Mouse (Mus musculus) retina, adult 2 months (tissue): ENCODE data around the gene Prep.
A peak's percentile ranks its signal among the peaks of the same experiment; 100 is the strongest.

Experiments used
- DNase-seq: peaks from one replicate; pipeline ENCODE4 v3.0.0-alpha.2; 2012; ENCODE audit warnings: low read depth, low spot score

Prep gene

DNA sequence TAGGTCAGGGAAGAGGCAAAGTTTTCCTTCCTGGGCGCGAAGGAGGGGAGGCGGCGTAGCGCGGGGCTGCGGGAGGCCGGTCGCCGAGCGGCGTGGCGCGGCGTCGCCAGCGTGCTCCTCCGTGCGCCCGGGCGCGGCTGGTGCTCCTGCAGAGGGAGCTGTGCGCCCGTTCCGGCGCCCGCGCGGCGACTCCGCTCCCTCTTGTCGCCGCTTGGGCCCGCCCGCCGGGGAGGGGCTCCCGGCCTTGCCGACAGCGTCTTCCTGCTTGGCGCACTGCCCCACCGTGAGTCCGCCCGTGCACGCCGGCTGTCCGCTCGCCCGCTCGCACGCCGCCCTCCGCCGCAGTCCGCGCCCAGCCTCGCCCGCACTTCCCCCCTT lies at the start of gene Prep:
TSS of gene Prep (plus strand) at position 273 of the 378 bp plus-strand sequence.
- peak; percentile 73 for DNase-seq

DNA sequence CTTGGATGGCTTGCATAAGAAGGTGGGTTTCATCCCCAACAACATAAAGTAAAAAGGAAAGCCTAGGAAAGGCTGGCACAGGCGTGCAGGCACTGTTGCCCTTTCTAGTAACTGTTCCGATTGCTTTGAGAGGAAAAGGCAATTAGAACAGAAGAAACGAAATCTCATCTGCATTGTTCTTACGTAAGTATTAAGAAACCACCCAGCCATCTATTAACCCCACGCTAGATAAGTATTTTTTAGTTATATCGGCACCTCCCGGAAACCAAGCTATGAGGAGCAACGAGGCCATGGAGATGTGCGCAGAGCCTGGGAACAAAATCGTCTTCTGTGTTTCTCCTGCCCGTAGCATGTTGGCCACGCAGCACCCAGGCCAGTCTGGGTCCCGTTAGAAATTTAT lies 49.7 kb upstream of the Prep start:
- DNase-seq = no peak

DNA sequence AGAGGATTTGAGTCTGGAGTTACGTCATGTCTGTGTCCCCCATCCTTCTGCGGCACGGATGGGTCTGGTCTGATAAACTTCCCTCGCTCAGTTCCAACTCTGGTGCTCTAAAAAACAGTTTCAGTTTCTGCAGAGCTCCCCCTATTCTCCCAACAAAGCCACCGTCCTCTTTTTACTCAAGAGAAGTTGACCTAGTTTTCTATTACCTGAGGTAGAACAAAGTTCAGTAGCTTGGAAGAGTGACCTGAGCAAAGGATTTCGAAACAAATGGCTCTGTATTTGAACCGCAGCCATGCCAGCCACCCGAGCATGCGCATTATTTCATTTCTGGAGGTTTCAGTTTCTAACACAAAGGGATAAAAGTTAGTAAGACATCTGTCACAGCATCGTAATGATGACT lies 49.2 kb upstream of the Prep start:
- no peak for DNase-seq

DNA sequence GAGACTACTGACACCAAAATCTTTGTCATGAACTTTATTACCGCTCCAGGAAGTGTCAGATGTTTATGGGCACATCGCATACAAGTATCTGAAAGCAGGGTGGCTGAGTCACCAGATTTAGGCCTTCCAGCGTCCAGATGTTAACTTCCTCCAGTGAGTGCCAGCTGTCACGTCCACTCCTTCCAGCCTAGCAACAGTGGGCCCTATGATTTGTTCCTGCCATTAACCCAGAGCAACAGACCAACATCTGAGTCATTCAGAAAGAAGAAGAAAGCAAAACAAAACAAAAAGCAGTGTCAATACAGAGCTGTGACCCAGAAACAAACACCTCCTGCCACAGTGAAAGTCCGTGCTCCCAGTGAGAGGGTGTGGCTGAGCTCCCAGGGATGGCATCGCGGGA lies 47.6 kb upstream of the Prep start:
- no peak for DNase-seq

DNA sequence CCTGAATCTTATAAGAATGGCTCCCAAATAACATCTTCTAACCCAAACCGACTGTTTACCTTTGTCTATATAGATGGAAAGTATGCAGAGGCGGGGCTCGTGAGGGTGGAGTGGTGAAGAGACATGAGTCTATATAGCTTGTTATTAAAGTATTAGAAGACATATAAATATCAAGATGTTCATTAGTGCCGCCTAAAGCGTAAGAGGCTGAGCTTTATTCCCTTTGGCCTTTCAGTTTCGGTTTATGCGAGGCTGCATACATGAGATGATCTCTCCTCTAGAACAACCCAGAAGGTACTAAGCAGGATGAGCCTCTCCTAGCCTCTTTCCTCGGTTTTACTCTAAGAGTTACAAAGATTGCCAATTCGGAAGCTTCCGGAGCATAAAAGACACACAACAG lies 47.2 kb upstream of the Prep start:
- no peak for DNase-seq

DNA sequence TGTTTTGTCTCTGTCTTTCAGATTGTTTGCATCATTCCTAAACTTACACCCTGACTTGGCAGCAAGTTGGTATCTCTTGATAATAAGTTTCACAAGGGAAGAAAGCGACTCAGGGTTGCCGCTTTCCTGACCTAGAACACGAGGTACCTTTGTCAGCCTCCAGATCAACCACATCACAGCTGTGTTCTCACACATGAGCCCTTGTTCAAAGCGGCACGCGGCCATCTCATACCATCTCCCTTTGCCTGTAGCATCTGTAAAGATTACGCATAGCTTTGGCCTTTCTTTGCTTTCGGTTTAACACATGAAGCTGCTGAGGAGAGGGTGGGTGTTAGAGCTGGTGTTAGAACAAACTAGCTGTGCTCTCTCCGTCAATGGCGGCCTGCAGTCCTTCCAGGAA lies 46.7 kb upstream of the Prep start:
- DNase-seq = no peak

DNA sequence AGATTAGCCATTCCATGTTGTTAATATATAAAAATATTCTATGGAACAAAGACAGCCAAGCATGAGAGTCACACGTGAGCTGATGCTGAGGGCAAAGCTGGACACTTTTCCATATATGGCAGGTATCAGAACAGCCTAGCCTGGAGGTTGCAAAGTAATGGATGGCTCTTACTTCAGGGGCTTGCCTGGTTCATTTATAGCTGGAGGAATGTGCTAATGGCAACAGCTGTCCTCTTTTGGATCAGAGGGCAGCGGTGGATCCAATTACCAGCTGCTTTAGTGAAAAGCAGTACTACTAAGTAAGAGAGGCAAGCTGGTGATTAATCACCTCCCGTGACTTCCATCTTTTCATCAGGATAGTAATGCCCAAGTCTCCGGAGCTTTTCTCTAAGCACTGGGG lies 41.8 kb upstream of the Prep start:
- no peak for DNase-seq

DNA sequence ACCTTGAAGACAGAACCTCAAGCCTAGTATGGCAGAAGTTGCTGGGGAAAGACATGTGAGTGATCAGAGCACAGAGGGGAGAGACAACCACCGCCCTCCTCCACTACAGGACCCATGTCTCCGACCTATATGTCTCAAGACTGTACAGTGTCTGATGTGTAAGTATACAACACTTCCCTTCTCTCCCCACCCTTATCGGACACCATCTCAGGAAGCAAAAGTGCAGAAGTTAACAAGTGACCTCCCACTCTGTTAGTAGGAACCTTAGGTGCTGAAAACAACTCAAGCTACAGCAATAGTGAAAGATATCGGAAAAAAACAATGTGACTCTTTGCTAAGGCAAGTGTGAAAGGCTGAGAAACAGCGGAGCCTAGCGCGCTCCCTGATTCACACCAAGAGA lies 40.1 kb upstream of the Prep start:
- no peak for DNase-seq

DNA sequence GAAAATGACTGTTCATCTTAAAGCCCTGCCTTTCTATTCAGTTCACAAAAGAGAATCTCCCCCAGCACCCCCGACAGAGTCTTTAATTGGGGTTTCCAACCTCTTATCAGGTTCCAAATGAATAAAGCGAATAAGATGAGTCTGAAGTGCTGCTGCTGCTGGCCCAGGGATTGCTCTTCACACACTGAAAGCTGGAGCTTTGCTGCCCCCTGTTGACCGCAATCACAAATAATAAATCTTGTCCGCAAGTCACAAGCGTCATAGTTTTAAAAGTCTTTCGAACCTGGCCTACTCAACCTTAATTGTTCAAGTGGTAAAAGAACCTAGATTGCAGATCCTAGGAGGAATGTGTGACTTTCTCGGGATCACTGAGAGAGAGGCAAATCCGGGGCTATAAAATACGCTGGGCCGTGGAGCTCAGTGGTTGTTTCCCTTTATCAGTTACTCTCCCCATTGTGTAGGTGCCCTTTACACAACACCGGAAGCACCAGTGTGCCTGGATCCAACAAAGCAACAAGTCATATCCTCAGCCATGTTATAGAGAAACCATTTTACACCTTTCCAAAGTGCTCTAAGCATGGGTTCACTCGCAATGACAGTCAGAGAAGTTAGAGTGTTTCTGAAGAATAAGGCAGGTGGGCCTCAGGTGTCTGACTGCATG lies 21.6 kb upstream of the Prep start:
- peak; percentile 53 for DNase-seq

DNA sequence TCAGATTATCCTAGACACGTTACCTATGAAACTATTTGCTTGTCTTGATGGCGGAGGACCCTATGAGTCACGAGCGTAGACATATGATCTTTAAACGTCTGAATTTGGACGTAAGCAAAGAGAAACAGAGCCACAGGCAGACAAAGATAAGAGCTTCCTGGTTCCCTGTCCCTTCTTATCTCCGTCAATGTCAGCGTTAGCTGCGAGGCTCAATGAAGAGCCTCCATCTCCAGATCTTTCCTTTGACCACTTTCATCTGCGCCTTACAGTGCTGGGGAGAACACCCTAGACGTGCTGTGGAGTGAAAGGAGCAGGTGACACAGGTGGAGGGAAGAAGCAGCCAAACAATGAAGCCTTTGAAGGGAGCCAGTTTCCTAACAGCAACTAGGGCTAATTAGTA lies 18.8 kb upstream of the Prep start:
- no peak for DNase-seq

DNA sequence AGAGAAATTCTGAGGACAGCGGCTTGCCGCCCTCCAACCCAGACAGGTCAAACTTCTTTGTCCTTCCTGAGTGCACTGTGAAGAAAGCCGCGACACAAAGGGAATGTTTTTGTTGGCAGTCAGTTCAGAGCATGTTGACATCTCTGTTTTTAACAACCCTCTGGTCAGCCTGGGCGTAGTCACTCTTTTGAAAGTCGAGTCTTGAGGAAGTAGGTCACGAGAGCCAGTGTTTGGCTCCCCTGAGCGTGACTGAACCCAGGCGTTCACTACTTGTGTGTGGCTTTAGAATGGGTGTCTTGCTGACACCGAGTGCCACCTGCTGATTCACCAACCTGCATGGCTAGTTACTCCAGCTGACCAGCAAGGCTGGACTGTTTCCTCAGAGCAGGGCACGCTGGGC lies 18.4 kb upstream of the Prep start:
- no peak for DNase-seq

DNA sequence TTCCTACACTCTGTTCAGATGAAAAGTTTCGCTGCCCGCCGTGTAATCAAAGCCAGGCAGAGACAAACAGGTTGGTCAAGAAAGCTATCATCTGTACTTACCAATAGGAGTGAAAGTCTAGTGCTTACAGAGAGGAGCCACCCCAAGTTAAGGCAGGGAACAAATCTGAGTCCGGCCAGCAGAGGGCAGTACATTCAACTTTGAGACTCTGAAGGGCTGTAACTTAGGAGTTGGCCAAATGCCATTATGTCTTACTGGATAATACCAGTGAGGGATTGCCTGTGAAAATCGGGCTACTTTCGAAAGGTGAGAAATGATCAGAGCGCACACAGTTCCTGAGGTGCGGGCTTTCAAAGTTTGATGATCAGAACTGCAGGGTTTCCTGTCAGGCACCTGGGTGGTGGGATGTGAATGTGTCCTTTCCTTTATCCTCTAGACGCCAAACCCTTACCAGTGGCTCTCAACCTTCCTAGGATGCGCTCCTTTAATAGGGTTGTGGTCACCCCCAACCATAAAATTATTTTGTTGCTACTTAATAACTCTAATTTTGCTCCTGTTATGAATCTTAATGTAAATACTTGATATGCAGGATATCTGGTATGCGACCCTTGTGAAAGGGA lies 15.8 kb upstream of the Prep start:
- peak; percentile 60 for DNase-seq

DNA sequence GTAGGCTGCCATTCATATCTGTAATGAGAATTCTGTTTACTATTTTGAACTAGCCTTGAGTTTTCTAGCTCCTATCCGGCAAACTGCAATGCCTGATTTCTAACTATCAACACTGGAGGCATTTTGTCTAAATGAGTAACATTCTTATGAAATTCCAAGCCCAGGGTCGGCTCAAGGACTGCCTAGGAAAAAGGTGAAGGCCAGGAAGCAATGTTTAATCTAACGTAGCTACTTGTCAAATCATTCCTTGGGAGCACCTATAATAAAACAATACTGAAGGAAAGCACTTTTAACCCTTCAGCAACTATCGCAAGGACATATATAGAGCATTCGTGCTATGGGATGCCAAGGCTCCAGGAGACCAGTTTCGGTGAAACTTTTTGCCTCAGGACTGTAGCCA lies 8.6 kb upstream of the Prep start:
- no peak for DNase-seq

DNA sequence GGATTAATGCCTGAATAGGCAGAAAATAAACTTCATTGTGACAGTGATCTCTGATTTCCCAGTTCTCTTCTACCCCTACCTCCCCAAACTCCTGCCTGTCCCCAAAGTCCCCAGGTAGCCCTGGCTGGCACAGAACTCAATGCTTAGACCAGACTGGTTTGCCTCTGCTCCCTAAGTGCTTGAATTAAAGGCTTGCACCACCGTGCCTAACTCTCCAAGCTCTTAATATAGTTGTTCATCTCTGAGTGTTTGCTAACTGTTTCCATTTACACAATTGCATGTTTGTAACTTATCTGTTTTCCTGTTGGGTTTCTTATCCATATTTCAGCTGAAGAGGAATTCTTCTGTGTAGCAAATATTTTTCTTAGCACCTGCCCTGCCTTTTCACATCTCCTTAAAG lies 6.2 kb upstream of the Prep start:
- no peak for DNase-seq

DNA sequence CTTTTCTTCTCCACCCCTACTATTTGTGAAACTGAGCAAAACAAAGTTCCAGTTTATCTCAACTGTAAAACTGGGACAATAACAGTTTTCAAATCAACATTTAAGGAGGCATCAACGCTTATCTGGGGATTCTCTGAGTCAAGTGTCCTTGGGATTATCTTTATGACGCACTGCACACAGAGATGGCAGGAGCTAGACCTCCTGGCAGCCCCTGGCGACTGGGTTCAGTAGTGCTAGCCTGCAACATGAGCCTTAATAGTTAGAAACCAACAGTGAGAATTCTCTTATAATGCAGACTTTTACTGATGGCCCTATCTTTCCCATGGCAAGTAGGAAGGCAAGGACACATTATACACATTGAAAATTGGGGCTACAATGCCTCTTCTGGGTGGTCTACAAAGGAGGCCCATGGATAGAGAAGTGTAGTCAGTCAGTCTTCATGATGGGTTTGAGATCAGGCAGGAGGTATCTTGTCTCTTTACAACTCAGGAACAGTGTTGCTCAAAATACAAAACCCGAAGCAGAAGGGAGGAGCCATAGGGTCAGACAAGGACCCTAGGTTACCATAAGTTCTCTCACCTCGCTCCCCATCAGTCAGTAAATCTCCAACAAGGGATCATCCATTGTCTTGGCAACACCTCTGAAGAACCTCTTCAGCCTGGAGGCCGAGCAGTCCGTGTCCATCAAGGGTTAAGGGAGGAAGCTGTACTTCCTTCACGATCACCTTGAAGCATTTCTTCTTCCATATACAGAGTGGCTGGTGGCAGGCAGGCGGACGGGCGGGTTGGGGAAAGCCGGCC lies 672 bp upstream of the Prep start:
- DNase-seq = peak; percentile 20

DNA sequence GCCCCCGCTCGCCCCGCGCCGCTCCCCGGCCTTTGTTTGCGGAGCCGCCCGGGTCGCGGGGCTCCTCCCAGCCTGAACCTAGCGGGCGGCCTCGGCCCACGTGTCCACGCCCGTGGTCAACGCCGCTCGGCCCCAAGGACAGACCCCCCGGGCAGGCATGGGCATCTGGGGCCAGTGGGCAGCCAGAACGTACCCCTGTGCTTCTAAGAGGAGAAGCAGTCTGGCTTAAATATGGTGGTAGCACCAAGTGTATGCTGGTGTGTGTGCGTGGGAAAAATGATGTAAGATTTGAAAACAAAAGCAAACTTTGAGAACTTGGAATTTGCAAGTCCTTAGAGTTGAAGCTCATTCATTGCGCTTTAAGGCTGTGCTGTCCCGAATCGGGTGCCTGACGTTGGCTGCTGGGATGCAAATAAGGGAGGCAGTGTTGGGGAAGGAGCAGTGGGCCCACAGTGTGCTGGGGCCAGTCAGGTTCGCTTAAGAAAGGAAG lies 478 bp downstream of the Prep start:
- no peak for DNase-seq

DNA sequence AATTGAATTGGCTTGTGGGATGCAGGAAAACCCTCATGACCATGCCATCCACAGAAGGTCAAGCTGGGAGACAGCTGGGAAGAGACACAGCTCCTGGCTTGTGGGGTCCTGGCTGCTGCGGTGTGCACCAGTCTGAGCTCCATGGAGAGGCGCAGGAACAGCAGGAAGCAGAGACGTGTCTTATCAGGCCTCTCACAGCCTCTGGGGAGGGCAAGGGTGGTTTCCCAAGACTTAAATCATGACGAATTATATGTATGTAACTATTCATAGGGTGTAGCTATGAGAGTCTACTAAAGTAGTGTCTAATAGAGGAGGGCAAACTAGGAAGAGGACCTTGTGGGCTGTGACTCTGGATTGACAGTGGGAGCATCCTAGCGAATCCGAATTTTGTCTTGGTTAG lies 2.6 kb downstream of the Prep start:
- no peak for DNase-seq

DNA sequence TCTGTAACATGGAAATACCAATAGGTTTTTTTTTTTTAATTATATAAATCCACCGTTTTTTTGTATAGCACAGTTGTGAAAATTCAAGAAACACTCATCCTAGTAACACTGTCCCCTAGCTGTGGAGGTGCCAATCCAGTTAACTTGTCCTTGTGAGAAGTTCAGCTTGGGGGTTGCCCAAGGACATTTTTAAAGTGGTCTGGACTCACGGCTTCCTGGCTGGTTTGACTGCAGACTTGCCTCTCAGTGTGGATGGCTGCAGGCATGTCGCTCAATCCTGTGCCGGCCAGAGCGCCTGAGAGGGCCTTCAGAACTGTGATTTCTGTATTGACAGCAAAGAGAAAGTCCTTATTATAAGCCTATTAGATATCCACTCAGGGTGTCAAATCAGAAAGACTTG lies 3.4 kb downstream of the Prep start:
- DNase-seq = no peak

DNA sequence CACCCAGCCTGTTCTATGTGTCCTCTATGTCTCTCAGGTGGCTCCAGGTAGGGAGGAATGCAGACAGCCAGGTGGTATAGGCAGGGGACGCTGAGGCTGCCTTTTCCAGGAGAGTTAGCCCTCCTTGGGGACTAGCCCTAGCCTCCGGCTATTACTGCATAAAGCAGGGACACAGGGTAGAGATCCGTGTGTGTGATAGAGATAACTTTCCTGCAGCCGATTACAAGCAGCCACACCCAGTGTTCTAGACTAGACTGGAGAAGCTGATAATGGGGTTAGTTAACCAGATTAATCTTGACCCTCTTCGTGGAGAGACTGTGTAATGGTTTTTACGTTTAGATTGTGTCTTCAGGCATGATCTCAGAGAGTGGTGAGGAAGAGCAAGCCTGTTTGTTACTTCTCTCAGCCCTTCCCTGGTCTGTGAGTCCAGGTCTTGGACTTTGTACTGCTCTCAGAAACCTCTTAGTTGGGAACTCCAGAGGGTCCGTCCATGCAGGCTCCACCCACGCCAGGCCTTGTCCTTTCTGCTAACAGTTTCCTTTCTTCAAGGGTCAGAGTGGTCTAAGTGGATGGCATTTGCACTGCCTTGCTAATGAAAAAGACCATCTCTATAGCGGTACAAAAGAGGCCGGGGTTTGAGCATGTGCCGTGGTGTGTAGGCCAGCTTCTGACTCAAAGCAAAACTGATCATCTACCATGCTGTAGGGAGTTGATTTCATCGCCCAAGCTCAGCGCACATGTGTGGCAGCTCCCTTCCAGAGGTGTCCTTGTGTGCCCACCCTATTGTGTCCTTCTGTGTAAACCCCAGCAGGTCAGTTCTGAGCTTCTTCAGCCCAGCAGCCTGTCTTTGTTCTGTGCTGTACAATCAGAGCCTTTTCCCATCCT lies 4.2 kb downstream of the Prep start:
- no peak for DNase-seq

DNA sequence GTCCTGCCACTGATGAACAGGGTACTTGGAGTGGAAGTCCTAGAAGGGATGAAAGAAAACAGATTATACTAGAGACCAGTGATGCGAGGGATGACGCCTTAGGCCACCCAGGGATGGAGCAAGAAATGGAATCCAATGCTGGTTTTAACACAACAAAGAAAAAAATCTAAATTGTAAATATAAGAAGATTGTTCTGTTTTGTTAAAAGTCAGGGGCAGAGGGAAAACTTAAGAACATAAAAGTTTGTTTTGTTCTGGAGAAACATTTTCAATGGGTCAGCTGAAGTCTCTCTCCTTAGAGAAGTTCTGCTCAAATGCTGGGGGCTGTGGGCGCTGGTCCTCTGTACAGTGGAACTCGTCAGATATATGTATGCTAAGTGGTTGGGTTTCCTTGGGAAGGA lies 5.3 kb downstream of the Prep start:
- DNase-seq = no peak

DNA sequence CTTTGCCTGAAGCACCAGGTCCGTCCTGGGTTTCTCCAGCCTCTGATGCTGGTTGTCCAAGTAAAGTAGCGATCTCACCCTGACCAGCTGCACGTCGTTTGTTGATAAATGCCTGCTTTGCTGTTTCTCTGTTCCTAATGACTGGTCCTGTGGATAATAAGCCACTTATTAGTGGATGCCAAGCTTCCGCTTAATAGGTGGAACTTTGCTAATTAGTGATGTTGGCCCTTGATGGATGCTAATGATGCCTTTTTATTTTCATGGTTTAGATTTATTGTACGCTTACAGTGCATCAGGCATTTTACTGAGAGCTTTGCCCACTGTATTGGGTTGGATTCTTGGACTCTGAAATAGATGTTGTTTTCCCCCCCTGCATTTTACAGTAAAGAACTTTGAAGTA lies 7.5 kb downstream of the Prep start:
- DNase-seq = no peak

DNA sequence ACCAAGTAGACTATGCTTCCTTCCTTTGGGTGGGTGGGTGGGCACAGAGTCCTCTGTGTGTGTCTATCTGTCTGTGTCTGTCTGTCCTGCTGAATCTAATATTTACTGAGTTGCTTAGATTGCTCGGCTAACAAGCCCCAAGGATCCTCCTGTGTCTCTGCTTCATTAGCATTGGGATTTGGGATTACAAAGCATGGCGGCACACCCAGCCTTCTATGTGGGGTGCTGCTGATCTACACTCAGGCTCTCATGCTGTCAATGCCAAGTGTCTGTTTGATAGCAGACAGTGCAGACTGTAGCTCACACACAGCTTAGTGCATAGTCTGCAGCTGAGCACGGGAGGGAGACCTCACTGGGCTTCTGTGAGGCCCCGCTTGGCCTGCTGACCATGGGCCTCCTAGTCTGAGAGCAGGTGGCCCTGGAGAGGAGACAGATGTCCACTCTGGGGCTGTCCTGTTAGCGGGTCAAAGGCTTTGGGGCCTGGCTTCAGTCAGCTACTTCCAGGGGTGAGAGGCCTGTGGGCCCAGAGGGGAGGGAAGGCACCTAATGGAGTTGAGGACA lies 8.6 kb downstream of the Prep start:
- DNase-seq = no peak
